Mouse (Mus musculus): ENCODE data around the gene Hsd11b2. TPM values are rescaled to one million over a fixed set of nuclear protein-coding genes. Genes with fewer than 3 reads are reported as not detected.
"Not testable (repeated sequence)": the region's sequence is repeated elsewhere in the genome, so short reads cannot be mapped to it uniquely, and the experiment has no call there.

The Hsd11b2 gene
- total RNA-seq, 2 experiments from 2014 or later, result 0.22 TPM; not detected in 1

DNA sequence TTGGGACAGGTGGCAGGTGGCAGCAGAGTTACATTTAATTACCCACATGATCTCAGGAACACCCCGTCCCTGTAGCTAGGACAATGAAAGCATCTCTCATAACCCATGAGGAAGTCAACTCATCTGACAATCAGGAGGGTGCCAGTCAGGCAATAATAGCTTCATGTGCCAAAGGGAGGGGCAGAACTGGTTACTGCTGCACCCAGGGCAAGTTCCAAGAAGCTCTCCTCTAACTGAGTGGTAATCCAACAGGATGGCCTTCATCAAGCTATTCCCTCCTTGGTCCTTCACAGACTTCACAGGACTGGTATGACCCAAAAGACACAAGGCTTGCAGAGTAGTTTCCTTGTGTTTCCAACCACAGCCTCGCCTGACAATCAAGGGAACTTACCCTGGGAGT lies 31.5 kb downstream of the Hsd11b2 start:
- intact Hi-C loops (cut with DNase I), result loop anchor here (5.0 kb wide), 1 partner anchor 68 kb away; no protein-coding TSS in a partner anchor

DNA sequence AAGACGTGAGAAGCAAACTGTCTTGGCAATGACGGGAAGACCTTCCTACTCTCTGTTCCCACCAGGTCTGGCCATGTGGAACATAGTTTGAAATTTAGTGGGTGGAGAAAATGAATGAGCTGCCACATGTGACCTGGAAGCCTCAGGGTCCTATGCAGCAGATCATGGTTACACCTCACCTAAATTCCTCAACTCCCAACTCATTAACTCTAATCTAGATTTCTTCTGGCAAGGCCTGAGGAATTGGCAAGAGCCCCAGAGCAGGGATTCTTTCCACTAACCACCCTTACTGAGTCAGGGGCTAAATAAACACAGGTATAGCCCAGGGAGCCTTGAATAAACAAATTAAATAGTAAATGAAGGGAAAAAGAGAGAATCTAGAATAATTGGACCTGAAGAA lies 33.5 kb downstream of the Hsd11b2 start:
- intact Hi-C loops (cut with DNase I), result loop anchor here (2.0 to 5.0 kb wide), 2 partner anchors 35 to 70 kb away; no protein-coding TSS in a partner anchor
- DNase-seq, result no peak

More for the DNA sequence above, 31.5 kb downstream of the Hsd11b2 start:
- DNase-seq, result no peak

DNA sequence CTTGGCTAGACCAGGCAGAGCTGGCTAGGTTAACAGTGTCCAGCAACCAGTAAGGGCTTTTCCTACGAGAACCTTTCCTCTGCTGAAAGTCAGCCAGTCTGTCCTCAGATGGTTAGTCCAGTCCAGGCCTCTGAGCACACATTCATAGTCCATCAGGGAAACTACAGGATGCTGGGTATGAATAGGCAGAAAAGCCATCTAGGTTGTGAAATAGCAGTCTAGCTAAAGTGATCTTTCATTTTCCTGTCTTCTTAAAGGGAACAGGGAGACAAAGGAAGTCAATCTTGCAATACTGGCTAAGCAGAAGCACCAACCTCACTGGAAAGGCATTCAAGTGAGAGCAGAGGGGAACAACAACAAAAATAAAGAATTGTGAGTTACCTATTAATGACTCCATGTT lies 34.3 kb downstream of the Hsd11b2 start:
- DNase-seq, result no peak
- intact Hi-C loops (cut with DNase I), result loop anchor here (2.0 to 5.0 kb wide), 2 partner anchors 36 to 71 kb away; no protein-coding TSS in a partner anchor

DNA sequence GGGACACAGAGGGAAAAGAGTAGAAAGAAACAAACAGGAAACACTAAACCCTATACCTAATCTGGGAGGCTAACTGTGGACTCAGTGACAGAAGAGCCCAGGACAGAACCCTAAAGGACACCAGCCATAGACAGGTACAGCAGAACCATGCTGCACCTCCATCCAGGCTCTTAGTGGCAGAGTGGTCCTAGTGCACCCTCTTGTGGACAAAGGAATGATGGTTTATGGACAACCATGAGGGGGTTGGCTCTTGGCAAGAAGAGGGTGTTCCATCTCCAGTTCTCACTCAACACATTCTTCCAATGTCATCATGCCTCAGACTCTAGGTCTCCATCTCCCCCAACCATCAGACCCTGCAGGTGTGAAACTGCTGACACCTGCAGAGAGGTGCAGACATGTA lies 35.5 kb downstream of the Hsd11b2 start:
- DNase-seq, result peak in 1 of 2 experiments; percentile 50

DNA sequence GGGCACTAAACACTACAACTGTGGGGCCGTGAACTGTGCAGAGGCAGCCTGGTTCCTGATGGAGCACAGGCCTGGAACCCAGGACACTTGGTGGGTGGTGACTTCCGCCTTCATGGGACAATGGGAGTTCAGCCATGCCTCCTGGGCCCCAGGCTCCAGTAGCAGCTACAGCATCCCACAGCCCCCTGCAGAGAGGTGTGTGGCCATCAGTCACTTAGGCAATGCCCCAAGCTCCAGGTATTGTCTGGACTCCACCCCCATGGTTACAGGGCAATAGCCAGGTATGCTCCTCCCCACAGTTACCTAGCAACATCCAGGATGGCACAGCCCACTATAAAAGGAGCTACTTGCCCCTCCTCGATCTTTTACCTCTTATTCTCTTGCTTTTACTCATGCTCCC lies 36.7 kb downstream of the Hsd11b2 start:
- DNase-seq, result no peak
- intact Hi-C loops (cut with DNase I), result loop anchor here (2.0 kb wide), 1 partner anchor 24 kb away; no protein-coding TSS in a partner anchor

More for the DNA sequence above, 35.5 kb downstream of the Hsd11b2 start:
- intact Hi-C loops (cut with DNase I), result loop anchor here (2.0 to 5.0 kb wide), 2 partner anchors 23 to 72 kb away; no protein-coding TSS in a partner anchor

DNA sequence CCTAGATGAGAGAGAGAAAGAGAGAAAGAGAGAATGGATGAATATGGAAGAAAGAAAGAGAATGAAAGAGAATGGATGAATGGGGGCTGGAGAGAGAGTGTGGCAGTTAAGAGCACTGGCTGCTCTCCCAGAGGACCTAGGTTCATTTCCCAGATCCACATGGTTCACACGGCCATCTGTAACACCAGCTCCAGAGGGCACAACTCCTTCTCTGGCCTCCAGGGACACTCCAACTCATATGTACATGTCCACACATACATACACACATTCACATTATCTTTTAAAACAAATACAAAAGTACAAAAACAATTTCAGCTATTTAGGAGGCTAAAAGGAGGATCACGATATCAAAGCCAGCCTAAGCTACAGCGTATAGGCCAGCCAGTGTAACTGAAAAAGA lies 44.3 kb downstream of the Hsd11b2 start:
- intact Hi-C loops (cut with DNase I), result no loop called here

DNA sequence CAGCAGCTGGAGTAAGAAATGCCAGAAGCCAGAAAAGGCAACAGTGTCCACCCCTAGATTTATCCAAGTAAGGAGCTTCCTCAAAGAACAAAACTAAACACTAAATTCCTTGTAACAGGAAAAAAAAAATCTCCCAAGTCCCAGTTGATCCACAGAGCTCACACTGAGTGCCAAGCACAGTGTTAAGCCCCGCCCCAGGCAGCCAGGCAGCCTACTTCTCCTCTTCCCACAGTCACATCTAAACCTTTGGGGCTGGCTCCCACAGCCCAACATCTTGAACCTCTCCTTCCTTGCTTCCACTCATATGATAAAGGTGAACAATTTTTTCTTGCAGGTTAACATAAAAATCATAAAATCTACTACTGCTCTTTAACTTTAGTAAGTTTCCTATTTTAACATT lies 45.3 kb downstream of the Hsd11b2 start:
- intact Hi-C loops (cut with DNase I), result no loop called here
- DNase-seq, result no peak

More for the DNA sequence above, 44.3 kb downstream of the Hsd11b2 start:
- no peak for DNase-seq

DNA sequence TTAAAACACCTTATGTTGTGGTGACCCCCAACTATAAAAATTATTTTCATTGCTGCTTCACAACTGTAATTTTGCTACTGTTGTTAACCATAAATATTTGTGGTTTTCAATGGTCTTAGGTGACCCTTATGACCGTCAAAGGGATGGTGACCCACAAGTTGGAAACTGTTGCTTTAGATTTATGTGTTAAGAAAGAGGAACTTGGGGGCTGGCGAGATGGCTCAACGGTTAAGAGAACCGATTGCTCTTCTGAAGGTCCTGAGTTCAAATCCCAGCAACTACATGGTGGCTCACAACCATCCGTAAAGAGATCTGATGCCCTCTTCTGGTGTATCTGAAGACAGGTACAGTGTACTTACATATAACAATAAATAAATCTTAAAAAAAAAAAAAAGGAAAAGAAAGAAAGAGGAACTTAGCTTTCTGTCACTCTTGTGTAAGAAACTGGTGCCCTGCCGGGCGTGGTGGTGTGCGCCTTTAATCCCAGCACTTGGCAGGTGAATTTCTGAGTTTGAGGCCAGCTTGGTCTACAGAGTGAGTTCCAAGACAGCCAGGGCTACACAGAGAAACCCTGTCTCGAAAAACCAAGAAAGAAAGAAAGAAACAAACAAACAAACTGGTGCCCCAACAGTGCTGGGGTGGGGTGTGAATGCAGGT lies 46.1 kb downstream of the Hsd11b2 start:
- intact Hi-C loops (cut with DNase I), result loop anchor here (5.0 kb wide), 2 partner anchors 43 to 123 kb away; partner anchors contain the start of genes Carmil2 and Ripor1
- DNase-seq, result not testable (repeated sequence)

DNA sequence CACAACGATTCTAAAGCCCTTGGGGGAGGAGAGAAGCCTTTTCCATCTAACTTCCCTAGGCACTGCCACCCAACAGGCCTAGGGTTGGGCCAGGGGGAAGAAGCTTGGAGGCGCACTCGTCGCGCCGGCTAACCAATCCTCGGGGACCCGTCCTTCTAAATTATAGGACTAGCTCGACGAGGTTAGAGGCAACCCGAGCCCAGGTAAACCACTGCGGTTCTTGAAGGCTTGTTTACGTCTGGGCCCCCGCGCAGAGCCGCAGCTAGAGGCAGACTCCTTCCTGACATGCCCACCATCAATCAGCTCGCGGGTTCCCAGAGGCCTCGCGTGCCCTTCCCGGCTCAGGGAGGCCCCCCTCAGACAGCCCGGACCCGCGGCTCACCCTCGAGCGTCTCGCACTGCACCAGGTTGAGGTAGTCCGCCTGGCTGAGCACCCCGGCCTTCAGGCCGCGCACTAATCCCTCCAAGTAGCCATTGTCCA lies 46.9 kb downstream of the Hsd11b2 start:
- peak in 1 of 2 experiments; percentile 23 for DNase-seq
- intact Hi-C loops (cut with DNase I), result loop anchor here (5.0 kb wide), 2 partner anchors 42 to 122 kb away; partner anchors contain the start of genes Carmil2 and Ripor1

DNA sequence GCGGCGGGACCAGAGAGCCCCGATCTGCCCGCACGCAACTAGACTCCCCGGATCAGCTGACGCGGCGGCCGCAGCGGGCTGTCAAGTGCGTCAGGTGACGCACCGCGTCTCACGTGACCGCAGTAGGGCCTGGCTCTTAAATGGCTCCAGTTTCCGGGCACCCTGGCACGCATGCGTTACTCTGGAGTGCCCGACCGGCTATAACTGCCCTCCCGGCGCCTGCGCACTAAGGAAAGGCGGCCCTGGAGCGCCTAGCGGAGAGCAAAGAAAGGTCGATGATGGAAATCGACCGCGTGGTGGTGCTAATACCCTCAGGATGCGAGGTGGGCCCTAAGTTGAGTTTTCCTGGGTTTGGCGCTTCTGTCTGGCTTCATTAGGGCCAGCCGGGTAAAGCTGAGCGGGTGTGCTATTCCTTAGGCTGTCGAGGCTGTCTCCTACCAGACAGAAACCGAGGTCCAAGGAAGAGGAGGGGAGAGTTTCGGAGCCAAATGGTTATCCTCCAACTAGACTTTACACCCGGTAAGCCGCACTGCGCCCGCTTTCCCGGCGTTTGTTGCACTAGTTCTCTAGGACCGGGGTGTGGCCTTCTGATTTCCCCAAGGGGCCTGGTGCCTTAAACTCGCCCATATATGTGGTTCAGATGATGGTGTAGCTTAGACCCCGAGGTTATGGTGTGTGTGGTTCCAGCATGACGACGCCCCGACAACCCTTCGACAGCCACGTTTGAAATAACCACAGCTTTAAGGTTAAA lies 47.6 kb downstream of the Hsd11b2 start, which contains the start of gene Atp6v0d1:
TSS of gene Atp6v0d1 (minus strand) at position 96 of the 751 bp plus-strand sequence.
- peak; percentile 99 to 100 for DNase-seq
- intact Hi-C loops (cut with DNase I), result loop anchor here (5.0 kb wide), 2 partner anchors 41 to 121 kb away; partner anchors contain the start of genes Carmil2 and Ripor1

DNA sequence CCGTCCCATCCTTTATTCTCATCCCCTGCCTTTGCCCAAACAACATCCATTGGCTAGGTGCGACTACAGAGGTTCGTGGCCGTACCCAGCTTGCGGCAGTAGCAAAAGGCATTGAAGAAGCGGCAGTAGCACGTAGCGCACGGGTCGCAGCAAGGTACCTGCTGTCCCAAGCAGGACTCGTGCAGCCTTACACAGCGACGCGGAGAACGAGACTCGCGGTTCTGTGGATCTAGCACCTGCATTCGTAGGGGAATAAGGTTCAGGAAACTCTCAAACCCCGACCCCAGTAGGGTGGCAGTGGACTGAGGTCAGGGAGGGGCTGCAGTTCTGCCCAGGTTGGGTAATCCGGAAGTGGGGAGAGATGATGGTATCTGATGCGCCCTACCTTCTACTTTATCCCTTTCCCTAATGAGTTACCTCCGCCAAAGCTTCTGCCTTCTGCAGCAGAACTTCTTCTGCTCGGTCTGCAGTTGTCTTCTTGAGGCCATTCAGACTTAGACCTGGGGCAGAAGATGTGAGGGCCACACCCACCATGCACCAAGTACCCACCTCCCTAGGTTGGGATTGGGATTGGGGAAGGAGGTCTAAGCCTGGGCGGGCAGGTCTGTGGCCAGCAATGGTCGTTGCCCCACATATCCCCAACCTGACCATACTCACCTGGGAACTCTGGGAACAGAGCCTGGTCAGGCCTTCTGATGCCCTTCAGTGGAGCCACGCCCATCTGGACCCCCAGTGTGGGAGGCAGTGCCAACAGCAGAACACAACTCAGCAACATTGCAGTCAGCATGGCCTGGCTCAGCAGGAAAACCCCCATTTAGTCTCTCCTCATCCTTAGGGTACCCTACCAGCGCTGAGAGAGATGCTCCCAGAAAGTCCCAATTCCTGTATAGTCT lies 48.4 kb downstream of the Hsd11b2 start:
- DNase-seq, result no peak
- intact Hi-C loops (cut with DNase I), result loop anchor here (5.0 kb wide), 2 partner anchors 40 to 120 kb away; partner anchors contain the start of genes Carmil2 and Ripor1

DNA sequence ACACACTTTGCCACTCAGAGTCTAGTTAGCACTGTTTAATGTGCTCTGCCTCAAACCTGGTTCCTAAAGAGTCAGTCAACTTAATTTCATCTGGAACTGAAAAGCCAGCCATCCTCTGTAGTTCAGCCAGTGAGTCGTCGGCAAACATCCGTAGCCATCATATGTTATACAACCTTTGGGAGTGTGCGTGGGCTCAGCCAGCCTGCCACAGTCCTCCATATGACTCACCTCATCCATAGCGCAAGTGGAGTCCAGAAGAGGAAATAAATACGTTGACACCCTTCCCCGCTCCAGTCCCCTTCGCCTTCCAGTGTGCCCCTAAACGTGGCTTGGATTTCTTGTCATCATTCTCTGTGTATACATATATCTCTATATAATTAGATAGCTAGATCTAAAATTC lies 53.3 kb downstream of the Hsd11b2 start:
- intact Hi-C loops (cut with DNase I), result no loop called here
- DNase-seq, result no peak

DNA sequence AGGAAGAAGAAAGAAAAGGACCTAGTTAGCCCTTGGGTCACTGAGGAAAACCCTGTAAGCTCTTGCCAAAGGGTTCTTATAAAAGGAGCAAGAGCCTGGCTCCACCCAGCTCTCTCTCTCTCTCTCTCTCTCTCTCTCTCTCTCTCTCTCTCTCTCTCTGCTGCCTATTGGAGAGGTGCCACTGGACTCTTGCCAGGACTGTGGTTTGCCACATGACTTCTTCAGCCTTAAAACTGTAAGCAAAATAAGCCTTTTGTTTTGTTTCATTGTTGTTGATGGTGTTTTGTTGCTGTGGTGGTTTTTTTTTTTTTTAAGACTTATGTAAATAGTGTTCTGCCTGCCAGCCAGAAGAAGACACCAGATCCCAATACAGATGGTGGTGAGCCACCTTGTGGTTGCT lies 54.9 kb downstream of the Hsd11b2 start:
- DNase-seq, result peak in 1 of 2 experiments; percentile 40

More for the DNA sequence above, 54.9 kb downstream of the Hsd11b2 start:
- intact Hi-C loops (cut with DNase I), result no loop called here

Other genes with a start within 250 kb of the Hsd11b2 start
- 1 to 10 TPM; 4.6 to 5.6 TPM for gene Hsf4, start 249.0 kb upstream of the Hsd11b2 start, total RNA-seq (2021)
- gene Nol3, start 242.6 kb upstream of the Hsd11b2 start, total RNA-seq (2021), result 10 to 100 TPM; 23.9 to 26.0 TPM
- under 1 TPM; 0.35 to 0.82 TPM for gene 4931428F04Rik, start 228.9 kb upstream of the Hsd11b2 start, total RNA-seq (2021)
- 1 to 10 TPM; 1.5 to 2.6 TPM for gene Exoc3l, start 222.7 kb upstream of the Hsd11b2 start, total RNA-seq (2021)
- gene E2f4, start 221.1 kb upstream of the Hsd11b2 start, total RNA-seq (2021), result 10 to 100 TPM; 21.1 to 25.2 TPM
- gene Elmo3, start 213.2 kb upstream of the Hsd11b2 start, total RNA-seq (2021), result under 1 TPM; 0.66 to 0.94 TPM
- 1 to 10 TPM in 1 of 2 experiments, under 1 TPM in 1; 0.99 to 1.1 TPM for gene Lrrc29, start 192.5 kb upstream of the Hsd11b2 start, total RNA-seq (2021)
- 10 to 100 TPM; 18.5 to 20.1 TPM for gene Tmem208, start 192.4 kb upstream of the Hsd11b2 start, total RNA-seq (2021)
- 10 to 100 TPM; 22.0 to 32.0 TPM for gene Fhod1, start 170.8 kb upstream of the Hsd11b2 start, total RNA-seq (2021)
- under 1 TPM; 0.59 to 0.91 TPM for gene Slc9a5, start 169.9 kb upstream of the Hsd11b2 start, total RNA-seq (2021)
- under 1 TPM in 1 of 2 experiments, not detected in 1; 0.07 TPM for gene Plekhg4, start 145.5 kb upstream of the Hsd11b2 start, total RNA-seq (2021)
- gene Kctd19, start 105.3 kb upstream of the Hsd11b2 start, total RNA-seq (2021), result not detected
- gene Lrrc36, start 105.2 kb upstream of the Hsd11b2 start, total RNA-seq (2021), result under 1 TPM; 0.54 to 0.71 TPM
- 10 to 100 TPM; 54.1 to 54.9 TPM for gene Tppp3, start 47.2 kb upstream of the Hsd11b2 start, total RNA-seq (2021)
- 1 to 10 TPM; 8.1 to 8.3 TPM for gene Zdhhc1, start 21.9 kb upstream of the Hsd11b2 start, total RNA-seq (2021)
- gene Atp6v0d1, start 47.3 kb downstream of the Hsd11b2 start, total RNA-seq (2021), result 10 to 100 TPM; 37.3 to 40.9 TPM
- gene Ripor1, start 86.5 kb downstream of the Hsd11b2 start, total RNA-seq (2021), result 10 to 100 TPM; 15.1 to 18.2 TPM
- 10 to 100 TPM; 27.0 to 29.9 TPM for gene Ctcf, start 117.8 kb downstream of the Hsd11b2 start, total RNA-seq (2021)
- gene Agrp, start 118.6 kb downstream of the Hsd11b2 start, total RNA-seq (2021), result under 1 TPM in 1 of 2 experiments, not detected in 1; 0.56 TPM
- gene Carmil2, start 167.5 kb downstream of the Hsd11b2 start, total RNA-seq (2021), result 1 to 10 TPM in 1 of 2 experiments, not detected in 1; 1.1 TPM
- 1 to 10 TPM; 6.6 to 6.7 TPM for gene Acd, start 182.3 kb downstream of the Hsd11b2 start, total RNA-seq (2021)
- gene Pard6a, start 182.4 kb downstream of the Hsd11b2 start, total RNA-seq (2021), result 1 to 10 TPM; 4.7 to 6.7 TPM
- not detected for gene 4933405L10Rik, start 188.9 kb downstream of the Hsd11b2 start, total RNA-seq (2021)
- gene Enkd1, start 189.5 kb downstream of the Hsd11b2 start, total RNA-seq (2021), result 1 to 10 TPM in 1 of 2 experiments, under 1 TPM in 1; 0.48 to 1.2 TPM
- 1 to 10 TPM; 6.6 to 6.8 TPM for gene Gfod2, start 239.9 kb downstream of the Hsd11b2 start, total RNA-seq (2021)

Data from gastrocnemius, postnatal 36 days (tissue).